Mouse (Mus musculus): Measurements from ENCODE around the gene Itga1. TPM values are rescaled to one million over a fixed set of nuclear protein-coding genes. Genes with fewer than 3 reads are reported as not detected.

The Itga1 gene
- polyA plus RNA-seq, 1 experiment from 2014 or later = 29.6 TPM

- no peak for ATAC-seq (ENCODE audit: insufficient read depth, low FRiP score)
Observed at GRCm38 (mm10) chr13:115130035-115130434, 28.3 kb upstream of the Itga1 start.

GRCm38 (mm10) chr13:115127826-115128225 is 26.1 kb upstream of the Itga1 start:
- H3K4me3 ChIP-seq (replicated peaks; ENCODE audit: low read length) = no peak overlapping the region
- H3K36me3 ChIP-seq (ENCODE audit: control insufficient read depth, insufficient read depth, low read length) = no peaks in the 10 kb centered on the region
- H3K27ac ChIP-seq (ENCODE audit: low read length) = no peak overlapping the region
- 91% methylated on average over 1 of the region's 1 CpGs for WGBS
- no peak for ATAC-seq (ENCODE audit: insufficient read depth, low FRiP score)
- H3K9ac ChIP-seq (ENCODE audit: low read length) = no peak overlapping the region
- H3K4me2 ChIP-seq (ENCODE audit: low read depth, low read length) = no peak overlapping the region
- H3K27me3 ChIP-seq (ENCODE audit: control insufficient read depth, insufficient read depth, low read length) = no peaks in the 10 kb centered on the region
- no peaks in the 10 kb centered on the region for H3K4me1 ChIP-seq (ENCODE audit: control insufficient read depth, insufficient read depth, low read length)
- H3K9me3 ChIP-seq (replicated peaks; ENCODE audit: control insufficient read depth, low read length) = no peaks in the 10 kb centered on the region

More at GRCm38 (mm10) chr13:115130035-115130434, 28.3 kb upstream of the Itga1 start:
- no peak overlapping the region for H3K4me2 ChIP-seq (ENCODE audit: low read depth, low read length)
- H3K36me3 ChIP-seq (ENCODE audit: control insufficient read depth, insufficient read depth, low read length) = no peaks in the 10 kb centered on the region
- H3K27ac ChIP-seq (ENCODE audit: low read length) = no peak overlapping the region
- WGBS = 89% methylated on average over 2 of the region's 2 CpGs
- no peak overlapping the region for H3K4me3 ChIP-seq (replicated peaks; ENCODE audit: low read length)
- H3K9ac ChIP-seq (ENCODE audit: low read length) = no peak overlapping the region
- H3K27me3 ChIP-seq (ENCODE audit: control insufficient read depth, insufficient read depth, low read length) = no peaks in the 10 kb centered on the region
- no peaks in the 10 kb centered on the region for H3K9me3 ChIP-seq (replicated peaks; ENCODE audit: control insufficient read depth, low read length)
- no peaks in the 10 kb centered on the region for H3K4me1 ChIP-seq (ENCODE audit: control insufficient read depth, insufficient read depth, low read length)

GRCm38 (mm10) chr13:115126534-115126933 is 24.8 kb upstream of the Itga1 start:
- Histone ChIP-seq H3K4me3 (replicated peaks; ENCODE audit: low read length) (no peak overlapping the region), H3K4me2 (ENCODE audit: low read depth, low read length) (no peak overlapping the region), H3K9ac (ENCODE audit: low read length) (no peak overlapping the region), H3K36me3 (ENCODE audit: control insufficient read depth, insufficient read depth, low read length) (no peaks in the 10 kb centered on the region), H3K27me3 (ENCODE audit: control insufficient read depth, insufficient read depth, low read length) (no peaks in the 10 kb centered on the region), H3K4me1 (ENCODE audit: control insufficient read depth, insufficient read depth, low read length) (no peaks in the 10 kb centered on the region), H3K9me3 (replicated peaks; ENCODE audit: control insufficient read depth, low read length) (no peaks in the 10 kb centered on the region), H3K27ac (ENCODE audit: low read length) (no peak overlapping the region)
- no peak for ATAC-seq (ENCODE audit: insufficient read depth, low FRiP score)
- WGBS = 91% methylated on average over 2 of the region's 2 CpGs

- Histone ChIP-seq H3K27ac (ENCODE audit: low read length) (no peak overlapping the region), H3K36me3 (ENCODE audit: control insufficient read depth, insufficient read depth, low read length) (no peaks in the 10 kb centered on the region), H3K4me3 (replicated peaks; ENCODE audit: low read length) (no peak overlapping the region), H3K4me2 (ENCODE audit: low read depth, low read length) (no peak overlapping the region), H3K27me3 (ENCODE audit: control insufficient read depth, insufficient read depth, low read length) (no peaks in the 10 kb centered on the region), H3K9me3 (replicated peaks; ENCODE audit: control insufficient read depth, low read length) (no peaks in the 10 kb centered on the region), H3K4me1 (ENCODE audit: control insufficient read depth, insufficient read depth, low read length) (no peaks in the 10 kb centered on the region), H3K9ac (ENCODE audit: low read length) (no peak overlapping the region)
- WGBS = 87% methylated on average over 4 of the region's 4 CpGs
- ATAC-seq (ENCODE audit: insufficient read depth, low FRiP score) = no peak
Observed at GRCm38 (mm10) chr13:115125130-115125529, 23.4 kb upstream of the Itga1 start.

- 74% methylated on average over 1 of the region's 1 CpGs for WGBS
- Histone ChIP-seq H3K4me2 (ENCODE audit: low read depth, low read length) (no peak overlapping the region), H3K9ac (ENCODE audit: low read length) (no peak overlapping the region), H3K36me3 (ENCODE audit: control insufficient read depth, insufficient read depth, low read length) (no peaks in the 10 kb centered on the region), H3K4me3 (replicated peaks; ENCODE audit: low read length) (no peak overlapping the region), H3K9me3 (replicated peaks; ENCODE audit: control insufficient read depth, low read length) (no peaks in the 10 kb centered on the region), H3K27me3 (ENCODE audit: control insufficient read depth, insufficient read depth, low read length) (no peaks in the 10 kb centered on the region), H3K27ac (ENCODE audit: low read length) (no peak overlapping the region), H3K4me1 (ENCODE audit: control insufficient read depth, insufficient read depth, low read length) (no peaks in the 10 kb centered on the region)
- ATAC-seq (ENCODE audit: insufficient read depth, low FRiP score) = no peak
Observed at GRCm38 (mm10) chr13:115124521-115124920, 22.8 kb upstream of the Itga1 start.

GRCm38 (mm10) chr13:115118756-115119155 is 17.0 kb upstream of the Itga1 start:
- H3K4me3 ChIP-seq (replicated peaks; ENCODE audit: low read length) = no peak overlapping the region
- 71% methylated on average over 5 of the region's 5 CpGs for WGBS
- H3K9me3 ChIP-seq (replicated peaks; ENCODE audit: control insufficient read depth, low read length) = no peaks in the 10 kb centered on the region
- no peak for ATAC-seq (ENCODE audit: insufficient read depth, low FRiP score)
- H3K27ac ChIP-seq (ENCODE audit: low read length) = no peak overlapping the region
- H3K36me3 ChIP-seq (ENCODE audit: control insufficient read depth, insufficient read depth, low read length) = no peaks in the 10 kb centered on the region
- H3K4me1 ChIP-seq (ENCODE audit: control insufficient read depth, insufficient read depth, low read length) = no peaks in the 10 kb centered on the region
- no peak overlapping the region for H3K4me2 ChIP-seq (ENCODE audit: low read depth, low read length)
- no peaks in the 10 kb centered on the region for H3K27me3 ChIP-seq (ENCODE audit: control insufficient read depth, insufficient read depth, low read length)
- no peak overlapping the region for H3K9ac ChIP-seq (ENCODE audit: low read length)

GRCm38 (mm10) chr13:115118195-115118594 is 16.4 kb upstream of the Itga1 start:
- ATAC-seq (ENCODE audit: insufficient read depth, low FRiP score) = no peak
- H3K36me3 ChIP-seq (ENCODE audit: control insufficient read depth, insufficient read depth, low read length) = no peaks in the 10 kb centered on the region
- no peak overlapping the region for H3K9ac ChIP-seq (ENCODE audit: low read length)
- H3K4me1 ChIP-seq (ENCODE audit: control insufficient read depth, insufficient read depth, low read length) = no peaks in the 10 kb centered on the region
- H3K27ac ChIP-seq (ENCODE audit: low read length) = no peak overlapping the region
- 86% methylated on average over 3 of the region's 3 CpGs for WGBS
- no peak overlapping the region for H3K4me3 ChIP-seq (replicated peaks; ENCODE audit: low read length)
- H3K27me3 ChIP-seq (ENCODE audit: control insufficient read depth, insufficient read depth, low read length) = no peaks in the 10 kb centered on the region
- no peaks in the 10 kb centered on the region for H3K9me3 ChIP-seq (replicated peaks; ENCODE audit: control insufficient read depth, low read length)
- no peak overlapping the region for H3K4me2 ChIP-seq (ENCODE audit: low read depth, low read length)

- Histone ChIP-seq H3K9ac (ENCODE audit: low read length) (no peak overlapping the region), H3K9me3 (replicated peaks; ENCODE audit: control insufficient read depth, low read length) (no peaks in the 10 kb centered on the region), H3K27ac (ENCODE audit: low read length) (no peak overlapping the region), H3K27me3 (ENCODE audit: control insufficient read depth, insufficient read depth, low read length) (no peaks in the 10 kb centered on the region), H3K4me3 (replicated peaks; ENCODE audit: low read length) (no peak overlapping the region), H3K4me2 (ENCODE audit: low read depth, low read length) (no peak overlapping the region), H3K36me3 (ENCODE audit: control insufficient read depth, insufficient read depth, low read length) (no peaks in the 10 kb centered on the region), H3K4me1 (ENCODE audit: control insufficient read depth, insufficient read depth, low read length) (no peaks in the 10 kb centered on the region)
- 81% methylated on average over 3 of the region's 3 CpGs for WGBS
- ATAC-seq (ENCODE audit: insufficient read depth, low FRiP score) = no peak
Observed at GRCm38 (mm10) chr13:115116930-115117621, 15.3 kb upstream of the Itga1 start.

- Histone ChIP-seq H3K4me1 (ENCODE audit: control insufficient read depth, insufficient read depth, low read length) (no peaks in the 10 kb centered on the region), H3K4me2 (ENCODE audit: low read depth, low read length) (no peak overlapping the region), H3K27ac (ENCODE audit: low read length) (no peak overlapping the region), H3K9me3 (replicated peaks; ENCODE audit: control insufficient read depth, low read length) (no peaks in the 10 kb centered on the region), H3K4me3 (replicated peaks; ENCODE audit: low read length) (no peak overlapping the region), H3K9ac (ENCODE audit: low read length) (no peak overlapping the region), H3K36me3 (ENCODE audit: control insufficient read depth, insufficient read depth, low read length) (no peaks in the 10 kb centered on the region), H3K27me3 (ENCODE audit: control insufficient read depth, insufficient read depth, low read length) (no peaks in the 10 kb centered on the region)
- WGBS = 66% methylated on average over 4 of the region's 4 CpGs
- ATAC-seq (ENCODE audit: insufficient read depth, low FRiP score) = no peak
Observed at GRCm38 (mm10) chr13:115109628-115110027, 7.9 kb upstream of the Itga1 start.

Measured in stomach, embryonic 16.5 days (tissue).